Mouse (Mus musculus): ENCODE data around the gene Atp23.

The Atp23 gene

GRCm38 (mm10) chr10:126911479-126911878 lies 10.3 kb upstream of the Atp23 start:
- DNase-seq (ENCODE audit: low read depth, low spot score): no peak

GRCm38 (mm10) chr10:126906811-126907210 lies 5.7 kb upstream of the Atp23 start:
- no peak for DNase-seq (ENCODE audit: low read depth, low spot score)

- DNase-seq (ENCODE audit: low read depth, low spot score): peak; percentile 77
Observed at GRCm38 (mm10) chr10:126905650-126906075, 4.5 kb upstream of the Atp23 start.

- no peak for DNase-seq (ENCODE audit: low read depth, low spot score)
Observed at GRCm38 (mm10) chr10:126905086-126905485, 3.9 kb upstream of the Atp23 start.

GRCm38 (mm10) chr10:126904221-126904620 lies 3.1 kb upstream of the Atp23 start:
- no peak for DNase-seq (ENCODE audit: low read depth, low spot score)

DNA sequence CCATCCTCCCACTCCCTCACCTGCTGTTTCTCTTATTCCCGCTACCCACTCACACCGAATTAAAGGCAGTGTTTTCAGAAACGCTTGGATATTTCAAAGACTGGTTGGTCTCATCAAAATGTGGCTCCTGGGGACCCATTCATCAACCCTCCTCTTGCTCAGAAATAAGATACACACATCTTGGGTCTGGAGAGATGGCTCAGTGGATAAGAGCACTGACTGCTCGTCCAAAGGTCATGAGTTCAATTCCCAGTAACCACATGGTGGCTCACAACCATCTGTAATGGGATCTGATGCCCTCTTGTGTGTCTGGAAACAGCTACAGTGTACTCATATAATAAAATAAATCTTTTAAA lies 311 bp upstream of the Atp23 start:
- DNase-seq (ENCODE audit: low read depth, low spot score): no peak

DNA sequence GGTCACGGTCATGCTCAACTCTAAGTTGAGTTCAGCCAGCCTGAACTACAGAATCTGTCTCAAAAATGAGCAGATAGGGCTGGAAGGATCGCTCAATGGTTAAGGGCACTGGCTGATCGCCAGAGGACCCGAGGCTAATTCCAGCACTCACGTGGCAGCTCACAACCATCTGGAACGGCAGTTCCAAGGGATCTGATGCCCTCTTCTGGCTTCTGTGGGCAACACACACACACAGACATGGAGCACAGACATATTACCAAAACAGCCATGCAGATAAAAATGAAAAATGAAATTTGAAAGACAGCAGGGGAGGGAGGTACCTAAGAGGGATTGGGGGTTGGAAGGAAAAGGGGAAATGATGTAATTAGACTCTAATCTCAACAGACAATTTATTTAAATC lies 5.3 kb downstream of the Atp23 start:
- DNase-seq (ENCODE audit: low read depth, low spot score): no peak

DNA sequence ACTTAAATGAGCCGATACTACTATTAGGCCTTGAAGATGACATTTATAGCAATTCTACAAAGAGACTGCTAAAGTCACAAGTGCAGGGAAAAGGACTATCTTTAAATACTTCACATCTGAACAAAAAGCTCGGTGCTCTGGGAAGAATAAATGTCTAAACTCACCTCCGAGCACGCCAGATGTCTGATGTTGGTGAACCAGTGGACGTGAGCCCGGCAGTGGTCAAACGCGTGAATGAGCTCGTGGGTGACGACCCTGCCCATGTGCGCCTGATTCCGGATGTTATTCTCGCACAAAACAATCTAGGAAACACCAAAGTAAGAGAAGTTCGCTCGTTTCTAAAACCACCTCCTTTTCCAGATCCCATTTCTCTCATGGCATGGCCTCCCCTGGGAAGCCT lies 7.1 kb downstream of the Atp23 start:
- no peak for DNase-seq (ENCODE audit: low read depth, low spot score)

GRCm38 (mm10) chr10:126893145-126893544 lies 8.0 kb downstream of the Atp23 start:
- DNase-seq (ENCODE audit: low read depth, low spot score): no peak

- no peak for DNase-seq (ENCODE audit: low read depth, low spot score)
Observed at GRCm38 (mm10) chr10:126873755-126874154, 27.4 kb downstream of the Atp23 start.

DNA sequence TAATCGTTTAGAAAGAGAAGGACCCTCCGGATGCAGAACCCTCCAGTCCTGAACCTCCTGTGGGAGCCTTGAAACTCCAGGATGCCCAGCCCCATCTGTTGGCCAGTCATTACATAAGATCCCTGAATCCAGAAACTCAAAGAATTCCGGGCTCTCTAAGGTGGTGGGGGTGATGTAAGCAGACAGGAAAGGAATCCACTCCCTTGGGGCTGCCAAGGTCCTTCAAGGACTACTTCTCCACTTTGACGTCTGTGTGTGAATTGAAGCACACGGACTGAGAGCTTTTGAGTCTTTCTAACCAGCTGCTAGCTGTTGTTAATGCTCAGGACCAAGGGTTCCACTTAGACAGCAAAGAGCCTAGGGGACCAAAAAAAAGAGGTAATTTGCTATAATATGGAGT lies 28.9 kb downstream of the Atp23 start:
- no peak for DNase-seq (ENCODE audit: low read depth, low spot score)

DNA sequence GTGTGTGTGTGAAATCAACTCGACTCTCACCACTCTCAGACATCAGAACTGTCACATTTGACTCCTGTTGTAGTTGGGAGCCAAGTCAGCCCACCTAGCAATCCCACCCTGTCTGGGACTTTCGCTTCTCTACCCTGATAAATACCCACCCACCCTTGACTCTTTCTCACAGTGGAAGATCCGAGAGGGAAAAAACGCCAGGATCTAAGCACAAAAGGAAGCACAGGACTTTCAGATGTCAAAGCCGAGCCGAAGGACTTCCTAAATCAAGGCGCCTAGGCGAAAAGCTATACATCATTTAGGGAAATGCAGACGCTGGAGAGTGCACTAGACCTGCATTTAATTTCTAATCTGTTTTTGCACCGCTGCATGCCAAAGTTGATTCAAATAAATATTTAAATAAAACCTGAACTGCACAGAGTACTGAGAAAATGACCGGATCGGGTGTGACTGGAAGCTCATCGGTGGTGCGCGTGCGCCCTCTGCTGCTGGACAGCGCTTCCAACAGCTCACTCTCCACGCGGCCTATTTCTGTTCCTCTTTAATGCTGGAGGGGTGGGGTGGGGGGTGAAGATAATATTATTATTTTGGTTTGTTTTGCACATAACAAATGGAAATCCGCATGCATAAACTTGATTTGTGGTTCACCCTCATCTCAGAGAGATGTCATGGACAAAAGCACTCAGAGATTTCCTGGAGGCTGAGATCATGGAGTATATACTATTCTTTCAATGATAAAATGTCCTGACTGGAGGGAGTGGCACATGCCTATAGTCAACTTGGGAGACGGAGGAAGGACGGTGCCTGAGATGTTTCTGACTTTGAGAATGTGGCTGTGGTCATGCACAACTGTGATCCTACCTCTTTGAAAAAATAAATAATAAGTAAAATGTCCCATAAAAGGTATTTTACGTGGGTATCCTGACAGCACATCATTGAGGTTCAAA lies 31.5 kb downstream of the Atp23 start:
- peak; percentile 51 for DNase-seq (ENCODE audit: low read depth, low spot score)

DNA sequence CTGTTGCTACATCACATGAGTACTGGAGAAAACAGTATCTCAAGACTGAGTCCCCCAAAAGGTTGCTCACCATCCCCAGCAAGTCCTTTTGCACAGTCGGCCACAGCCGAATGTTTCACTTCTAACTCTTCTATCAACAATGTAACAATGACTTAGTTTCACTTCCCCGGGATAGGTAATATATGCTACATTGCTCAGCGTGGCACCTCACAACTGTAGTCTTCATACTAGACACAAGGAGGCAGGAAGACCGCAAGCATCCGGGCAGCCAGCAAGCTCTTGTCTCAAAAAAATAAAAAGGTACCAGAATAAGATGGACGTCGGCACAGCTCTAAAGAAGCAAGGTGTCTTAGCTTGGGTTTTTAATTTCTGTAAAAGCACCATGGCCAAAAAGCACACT lies 35.9 kb downstream of the Atp23 start:
- DNase-seq (ENCODE audit: low read depth, low spot score): no peak

- DNase-seq (ENCODE audit: low read depth, low spot score): no peak
Observed at GRCm38 (mm10) chr10:126862193-126862592, 39.0 kb downstream of the Atp23 start.

DNA sequence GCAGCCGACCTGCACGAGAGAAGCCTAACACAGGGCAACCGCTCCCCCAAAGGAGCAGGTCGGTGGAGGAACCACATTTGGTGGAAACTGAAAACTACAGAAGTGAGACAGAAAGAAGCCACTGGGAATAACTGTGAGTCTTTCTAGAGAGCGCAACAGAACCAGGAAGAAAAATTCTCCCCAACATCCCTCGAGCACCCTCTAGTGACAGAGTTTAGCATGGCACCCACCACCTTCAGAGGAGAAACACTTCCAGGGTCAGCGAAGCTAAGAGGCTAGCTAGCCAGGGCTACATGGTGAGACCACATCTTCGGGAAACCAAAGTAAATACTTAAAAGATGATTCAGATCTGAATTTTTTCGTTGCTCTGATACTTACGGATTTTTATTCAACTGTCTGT lies 47.9 kb downstream of the Atp23 start:
- no peak for DNase-seq (ENCODE audit: low read depth, low spot score)

DNA sequence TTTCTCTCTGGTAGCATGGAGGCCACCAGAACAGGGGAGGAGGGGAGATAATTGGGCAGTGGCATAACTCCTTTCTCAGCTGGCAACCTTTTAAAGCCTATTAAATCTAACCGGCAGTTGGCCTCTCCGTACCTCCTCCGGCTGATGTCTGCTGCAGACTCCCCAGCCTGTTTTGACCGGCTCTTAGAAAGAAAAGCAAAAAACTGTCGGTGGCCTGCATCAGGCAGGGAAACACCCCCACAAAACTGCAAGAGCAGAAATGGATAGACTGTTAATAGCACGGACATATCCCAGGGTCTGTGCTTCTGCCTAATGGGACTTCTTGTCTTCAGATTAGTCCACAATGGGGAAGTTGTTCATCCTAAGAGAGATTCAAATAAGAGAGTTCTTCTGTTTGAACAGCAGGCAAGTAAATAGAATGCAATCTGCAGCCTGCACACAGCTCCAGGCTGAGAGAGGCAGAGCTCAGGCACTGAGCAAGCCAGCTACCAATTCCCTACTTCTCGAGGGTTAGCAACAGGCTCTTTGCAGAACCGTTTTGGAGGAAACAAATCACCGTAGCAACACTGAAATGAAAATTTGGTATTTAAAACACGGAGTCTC lies 55.7 kb downstream of the Atp23 start:
- no peak for DNase-seq (ENCODE audit: low read depth, low spot score)

DNA sequence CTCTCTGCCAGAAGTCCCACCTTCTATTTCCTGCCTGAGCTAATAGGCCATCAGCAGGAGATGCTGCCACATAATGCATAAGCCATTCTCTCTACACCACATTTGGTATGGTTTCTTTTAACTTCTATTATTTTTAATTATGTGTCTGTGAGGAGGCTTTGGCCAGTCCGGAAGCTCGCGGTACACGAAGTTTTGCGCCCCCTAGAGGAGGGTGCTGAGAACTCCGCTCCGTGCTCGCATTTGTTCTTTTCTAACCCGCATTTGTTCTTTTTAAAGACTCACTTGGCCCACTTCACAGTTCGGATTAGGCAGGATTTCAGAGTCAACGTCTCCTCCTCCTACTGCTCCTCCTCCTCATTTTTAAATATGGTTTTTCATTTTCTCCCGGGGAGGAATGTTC lies 56.5 kb downstream of the Atp23 start:
- no peak for DNase-seq (ENCODE audit: low read depth, low spot score)

GRCm38 (mm10) chr10:126840266-126840665 lies 60.9 kb downstream of the Atp23 start:
- DNase-seq (ENCODE audit: low read depth, low spot score): no peak

GRCm38 (mm10) chr10:126833006-126833405 lies 68.1 kb downstream of the Atp23 start:
- no peak for DNase-seq (ENCODE audit: low read depth, low spot score)

- no peak for DNase-seq (ENCODE audit: low read depth, low spot score)
Observed at GRCm38 (mm10) chr10:126831329-126831728, 69.8 kb downstream of the Atp23 start.

GRCm38 (mm10) chr10:126828618-126829017 lies 72.5 kb downstream of the Atp23 start:
- no peak for DNase-seq (ENCODE audit: low read depth, low spot score)

DNA sequence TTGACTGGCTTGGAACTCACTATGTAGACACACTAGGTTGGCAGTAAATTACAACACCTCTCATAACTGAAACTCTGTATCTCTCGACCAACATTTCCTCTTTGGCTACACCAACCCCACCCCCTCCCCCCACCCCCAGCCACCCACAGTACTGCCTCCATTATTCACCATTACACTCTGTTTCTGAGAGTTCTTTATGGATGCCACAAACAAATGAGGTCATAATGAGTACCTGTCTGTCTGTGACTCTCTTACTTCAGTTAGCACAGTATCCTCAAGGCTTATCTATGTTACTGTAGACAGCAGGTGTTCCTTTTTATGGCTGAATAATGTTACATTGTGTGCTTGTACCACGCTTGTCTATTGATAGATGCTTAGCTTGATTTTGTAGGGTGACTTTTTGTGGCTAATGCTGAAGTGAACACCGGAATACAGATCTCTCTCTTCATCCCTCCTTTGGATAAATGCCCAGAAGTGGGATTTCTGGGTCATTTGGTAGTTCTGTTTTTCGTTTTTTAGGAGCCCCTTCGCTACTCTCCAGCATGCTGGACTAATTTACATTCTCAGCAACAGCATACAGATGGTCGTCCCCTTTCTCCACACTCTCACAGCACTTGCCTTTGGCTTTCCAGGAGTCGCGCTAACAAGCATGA lies 73.1 kb downstream of the Atp23 start:
- no peak for DNase-seq (ENCODE audit: low read depth, low spot score)

GRCm38 (mm10) chr10:126826982-126827381 lies 74.2 kb downstream of the Atp23 start:
- DNase-seq (ENCODE audit: low read depth, low spot score): no peak

All from CD4-positive helper T cell, adult 2 months (primary cell).